Mouse (Mus musculus) myocyte (in vitro differentiated cells): ENCODE data around the gene Nemf.

Source experiments
- E2F4 ChIP-seq: IDR thresholded peaks from one replicate; pipeline ENCODE4 v1.6.1; 2011; ENCODE audit warnings: mild to moderate bottlenecking, control low read depth, moderate library complexity; ENCODE audit not compliant: insufficient read depth
- MYOD1 ChIP-seq, 3 experiments: IDR thresholded peaks; one replicate each; pipeline ENCODE4 v1.6.1; 2011; ENCODE audit warnings: control low read depth in 2 of 3, low read depth in 2 of 3, mild to moderate bottlenecking in 2 of 3, moderate library complexity in 1 of 3; ENCODE audit not compliant: insufficient read length in 2 of 3, control insufficient read depth in 1 of 3
- POLR2A ChIP-seq: IDR thresholded peaks from one replicate; pipeline ENCODE4 v1.6.1; 2011; ENCODE audit warnings: low read depth, mild to moderate bottlenecking, control low read depth, moderate library complexity; ENCODE audit not compliant: insufficient read length
- TCF12 ChIP-seq: IDR thresholded peaks from one replicate; pipeline ENCODE4 v1.6.1; 2011; ENCODE audit warnings: mild to moderate bottlenecking, control low read depth; ENCODE audit not compliant: poor library complexity, insufficient read depth, severe bottlenecking
- USF1 ChIP-seq: IDR thresholded peaks from one replicate; pipeline ENCODE4 v1.6.1; 2011; ENCODE audit warnings: low read depth, mild to moderate bottlenecking, control low read depth, moderate library complexity

DNA sequence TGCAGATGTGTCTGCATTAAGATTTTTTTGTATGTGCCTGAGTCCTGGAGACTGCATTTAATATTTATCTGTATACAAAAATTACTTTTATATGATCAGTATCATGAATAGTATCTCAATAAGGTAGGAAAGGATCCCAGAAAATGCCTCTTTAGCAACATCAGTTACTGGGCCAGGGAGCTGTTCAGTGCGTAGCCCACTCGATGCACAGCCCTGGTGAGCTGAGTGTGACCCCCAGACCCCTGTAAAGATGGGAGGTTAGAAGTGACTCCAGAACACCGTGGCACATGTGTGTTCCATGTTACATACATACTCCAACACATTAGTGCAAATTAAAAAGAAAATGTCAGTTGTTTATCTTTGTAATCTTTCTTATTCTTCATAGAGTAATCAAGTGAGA is 57.1 kb downstream of the Nemf start:
- TF ChIP-seq USF1: no peak
- no peak for TF ChIP-seq POLR2A
- TF ChIP-seq TCF12: no peak
- TF ChIP-seq E2F4: no peak
- no peak for TF ChIP-seq MYOD1 (IDR thresholded peaks at IDR 0.05; ENCODE audit: control insufficient read depth in 1 of 3, insufficient read length in 2 of 3, low read depth in 2 of 3)
